Mouse (Mus musculus): ENCODE measurements at regions not wholly inside any gene's neighbourhood (a gene's known extent, or its start where the extent isn't known, plus 50 kb on each side); places are given as distances from the start of the nearest gene placed in this dataset.

DNA sequence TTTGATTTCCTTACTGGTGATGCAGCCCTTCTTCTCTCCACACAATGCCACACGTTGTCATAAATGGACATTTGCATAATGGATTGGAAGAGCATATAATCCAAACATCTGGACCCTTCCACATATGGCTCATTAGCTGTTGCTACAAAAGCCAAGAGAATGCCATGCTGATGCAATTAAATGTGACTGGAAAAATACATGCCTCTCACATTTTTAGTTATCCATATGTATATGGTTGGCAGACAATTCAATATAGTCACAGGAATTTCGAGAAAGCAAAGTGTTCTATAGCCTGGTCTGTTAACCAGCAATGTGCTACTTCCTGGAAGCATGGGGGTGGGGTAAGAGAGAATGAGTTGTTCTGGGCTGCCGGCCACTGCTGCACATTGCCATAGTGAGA, 352.9 kb upstream of the N6amt1 start:
- no peak for TF ChIP-seq CTCF (IDR thresholded peaks at IDR 0.05)
- peak; percentile 66 for DNase-seq (ENCODE audit: low spot score)
- H3K36me3 ChIP-seq (ENCODE audit: insufficient read depth, low read length): no peaks in the 10 kb centered on the region
- no peak overlapping the region for H3K4me2 ChIP-seq (ENCODE audit: low read depth, low read length, poor library complexity, severe bottlenecking)
- H3K4me1 ChIP-seq (ENCODE audit: insufficient read depth, low read length): no peaks in the 10 kb centered on the region
- 9% methylated on average over 3 of the region's 3 CpGs for WGBS
- H3K9me3 ChIP-seq (ENCODE audit: low read length): no peaks in the 10 kb centered on the region
- no peak overlapping the region for H3K4me3 ChIP-seq (ENCODE audit: low read depth, low read length)
- ATAC-seq (ENCODE audit: low FRiP score): peak; percentile 80; the same call in 1 of the 2 replicates
- H3K27me3 ChIP-seq (ENCODE audit: insufficient read depth, low read length): no peaks in the 10 kb centered on the region
- no peak overlapping the region for H3K27ac ChIP-seq (ENCODE audit: low read depth, low read length)
- no peak overlapping the region for H3K9ac ChIP-seq (replicated peaks; ENCODE audit: low read length, poor library complexity, severe bottlenecking)

DNA sequence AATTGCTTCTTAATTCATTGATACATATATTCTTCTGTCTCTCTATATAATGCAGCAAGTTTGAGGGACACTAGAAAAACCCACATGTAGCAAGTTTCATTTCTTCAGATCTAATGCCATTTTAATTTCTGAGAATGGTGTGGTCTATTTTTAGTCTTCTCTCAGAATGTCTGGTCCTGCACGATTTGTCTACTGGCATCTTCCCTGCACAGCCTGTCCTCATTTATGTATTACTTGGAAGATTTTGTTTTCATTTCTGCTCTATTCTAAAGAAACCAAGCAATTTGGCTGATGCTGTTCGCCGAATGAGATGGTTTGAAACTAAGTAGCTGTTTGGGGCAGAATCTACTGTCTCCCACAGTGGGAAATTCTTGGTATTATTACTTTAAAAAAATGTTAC, 382.3 kb upstream of the N6amt1 start:
- Histone ChIP-seq H3K9me3 (ENCODE audit: low read length) (no peaks in the 10 kb centered on the region), H3K4me2 (ENCODE audit: low read depth, low read length, poor library complexity, severe bottlenecking) (no peak overlapping the region), H3K27ac (ENCODE audit: low read depth, low read length) (no peak overlapping the region), H3K4me1 (ENCODE audit: insufficient read depth, low read length) (no peaks in the 10 kb centered on the region), H3K36me3 (ENCODE audit: insufficient read depth, low read length) (no peaks in the 10 kb centered on the region), H3K27me3 (ENCODE audit: insufficient read depth, low read length) (no peaks in the 10 kb centered on the region), H3K4me3 (ENCODE audit: low read depth, low read length) (no peak overlapping the region), H3K9ac (replicated peaks; ENCODE audit: low read length, poor library complexity, severe bottlenecking) (no peak overlapping the region)
- no peak for DNase-seq (ENCODE audit: low spot score)
- ATAC-seq (ENCODE audit: low FRiP score): no peak
- WGBS: 80% methylated on average over 3 of the region's 3 CpGs
- no peak for TF ChIP-seq CTCF (IDR thresholded peaks at IDR 0.05)

GRCm38 (mm10) chr16:86949681-86950080, 404.3 kb upstream of the N6amt1 start:
- H3K27ac ChIP-seq (ENCODE audit: low read depth, low read length): no peak overlapping the region
- no peak overlapping the region for H3K4me2 ChIP-seq (ENCODE audit: low read depth, low read length, poor library complexity, severe bottlenecking)
- ATAC-seq (ENCODE audit: low FRiP score): no peak
- no peak for DNase-seq (ENCODE audit: low spot score)
- H3K36me3 ChIP-seq (ENCODE audit: insufficient read depth, low read length): no peaks in the 10 kb centered on the region
- H3K4me3 ChIP-seq (ENCODE audit: low read depth, low read length): no peak overlapping the region
- no peaks in the 10 kb centered on the region for H3K27me3 ChIP-seq (ENCODE audit: insufficient read depth, low read length)
- no peaks in the 10 kb centered on the region for H3K9me3 ChIP-seq (ENCODE audit: low read length)
- H3K9ac ChIP-seq (replicated peaks; ENCODE audit: low read length, poor library complexity, severe bottlenecking): no peak overlapping the region
- no peak for TF ChIP-seq CTCF (IDR thresholded peaks at IDR 0.05)
- no peaks in the 10 kb centered on the region for H3K4me1 ChIP-seq (ENCODE audit: insufficient read depth, low read length)
- WGBS: 85% methylated on average over 6 of the region's 6 CpGs

DNA sequence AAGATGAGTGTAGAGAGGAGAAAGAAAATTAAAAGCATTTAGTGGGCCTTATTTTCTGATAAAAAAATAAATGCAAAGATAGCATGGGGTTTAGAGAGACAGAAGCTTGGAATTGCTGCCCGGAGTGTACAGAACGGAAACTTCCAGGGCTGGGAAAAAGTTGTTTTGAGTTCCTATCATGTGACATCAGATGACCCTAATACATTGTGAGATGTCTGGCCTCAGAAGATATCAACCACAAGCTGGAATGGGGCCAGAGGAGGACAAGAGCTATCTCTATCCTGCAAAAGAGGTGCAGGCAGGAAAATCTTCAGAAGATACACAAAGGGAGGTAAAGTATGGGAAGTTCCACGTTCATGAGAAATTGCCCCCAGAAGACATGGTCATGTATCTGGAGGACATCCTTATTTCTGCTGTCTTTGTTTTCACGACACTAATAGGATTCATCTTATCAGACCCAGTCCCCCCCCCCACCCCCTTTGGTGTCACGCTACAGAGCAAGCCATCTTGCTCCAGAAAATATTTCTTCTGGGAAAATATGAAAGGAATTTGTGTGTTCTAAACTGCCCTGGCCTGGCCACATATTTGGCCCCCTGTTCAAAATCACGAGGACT, 408.3 kb upstream of the N6amt1 start:
- H3K4me1 ChIP-seq (ENCODE audit: insufficient read depth, low read length): no peaks in the 10 kb centered on the region
- H3K9me3 ChIP-seq (ENCODE audit: low read length): no peaks in the 10 kb centered on the region
- H3K27ac ChIP-seq (ENCODE audit: low read depth, low read length): no peak overlapping the region
- H3K4me3 ChIP-seq (ENCODE audit: low read depth, low read length): no peak overlapping the region
- no peak overlapping the region for H3K9ac ChIP-seq (replicated peaks; ENCODE audit: low read length, poor library complexity, severe bottlenecking)
- H3K27me3 ChIP-seq (ENCODE audit: insufficient read depth, low read length): no peaks in the 10 kb centered on the region
- WGBS: 86% methylated on average over 6 of the region's 6 CpGs
- H3K4me2 ChIP-seq (ENCODE audit: low read depth, low read length, poor library complexity, severe bottlenecking): no peak overlapping the region
- ATAC-seq (ENCODE audit: low FRiP score): no peak
- no peaks in the 10 kb centered on the region for H3K36me3 ChIP-seq (ENCODE audit: insufficient read depth, low read length)
- DNase-seq (ENCODE audit: low spot score): no peak
- TF ChIP-seq CTCF (IDR thresholded peaks at IDR 0.05): no peak

- Histone ChIP-seq H3K4me3 (ENCODE audit: low read depth, low read length) (no peak overlapping the region), H3K9ac (replicated peaks; ENCODE audit: low read length, poor library complexity, severe bottlenecking) (no peak overlapping the region), H3K4me2 (ENCODE audit: low read depth, low read length, poor library complexity, severe bottlenecking) (no peak overlapping the region), H3K9me3 (ENCODE audit: low read length) (no peaks in the 10 kb centered on the region), H3K27me3 (ENCODE audit: insufficient read depth, low read length) (no peaks in the 10 kb centered on the region), H3K27ac (ENCODE audit: low read depth, low read length) (no peak overlapping the region), H3K36me3 (ENCODE audit: insufficient read depth, low read length) (no peaks in the 10 kb centered on the region), H3K4me1 (ENCODE audit: insufficient read depth, low read length) (no peaks in the 10 kb centered on the region)
- ATAC-seq (ENCODE audit: low FRiP score) (no peak), DNase-seq (ENCODE audit: low spot score) (no peak)
- TF ChIP-seq CTCF (IDR thresholded peaks at IDR 0.05): no peak
Measured at GRCm38 (mm10) chr16:86945058-86945457, 408.9 kb upstream of the N6amt1 start.

- no peaks in the 10 kb centered on the region for H3K36me3 ChIP-seq (ENCODE audit: insufficient read depth, low read length)
- no peak overlapping the region for H3K27ac ChIP-seq (ENCODE audit: low read depth, low read length)
- ATAC-seq (ENCODE audit: low FRiP score) (no peak), DNase-seq (ENCODE audit: low spot score) (no peak)
- H3K9me3 ChIP-seq (ENCODE audit: low read length): no peaks in the 10 kb centered on the region
- TF ChIP-seq CTCF (IDR thresholded peaks at IDR 0.05): no peak
- H3K4me3 ChIP-seq (ENCODE audit: low read depth, low read length): no peak overlapping the region
- 79% methylated on average over 2 of the region's 2 CpGs for WGBS
- H3K27me3 ChIP-seq (ENCODE audit: insufficient read depth, low read length): no peaks in the 10 kb centered on the region
- H3K4me2 ChIP-seq (ENCODE audit: low read depth, low read length, poor library complexity, severe bottlenecking): no peak overlapping the region
- no peak overlapping the region for H3K9ac ChIP-seq (replicated peaks; ENCODE audit: low read length, poor library complexity, severe bottlenecking)
- H3K4me1 ChIP-seq (ENCODE audit: insufficient read depth, low read length): no peaks in the 10 kb centered on the region
Measured at GRCm38 (mm10) chr16:86934989-86935388, 419.0 kb upstream of the N6amt1 start.

All from midbrain, postnatal 0 days (tissue).